Mouse (Mus musculus): ENCODE data around the gene Nmnat3.

Nmnat3 gene

DNA sequence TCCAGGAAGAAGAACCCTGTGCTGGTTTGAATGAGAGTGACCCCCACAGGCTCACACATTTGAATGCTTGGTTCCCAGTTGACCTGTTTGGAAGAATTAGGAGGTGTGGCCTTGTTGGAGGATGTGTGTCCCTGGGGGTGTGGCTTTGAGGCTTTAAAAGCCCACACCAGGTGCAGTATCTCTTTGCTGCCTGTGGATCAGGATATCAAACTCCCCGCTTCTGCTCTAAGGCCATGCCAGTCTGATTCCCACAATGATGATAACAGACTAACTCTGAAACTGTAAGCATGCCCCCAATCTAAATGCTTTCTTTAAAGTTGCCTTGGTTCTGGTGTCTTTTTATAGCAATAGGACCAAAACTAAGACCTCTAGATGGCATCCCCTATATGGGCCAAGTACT is 58.6 kb downstream of the Nmnat3 start:
- POLR2A ChIA-PET = no interaction called here
- CTCF ChIA-PET = no interaction called here

- CTCF ChIA-PET = no interaction called here
Measured at GRCm38 (mm10) chr9:98346240-98346639, 59.0 kb downstream of the Nmnat3 start.

DNA sequence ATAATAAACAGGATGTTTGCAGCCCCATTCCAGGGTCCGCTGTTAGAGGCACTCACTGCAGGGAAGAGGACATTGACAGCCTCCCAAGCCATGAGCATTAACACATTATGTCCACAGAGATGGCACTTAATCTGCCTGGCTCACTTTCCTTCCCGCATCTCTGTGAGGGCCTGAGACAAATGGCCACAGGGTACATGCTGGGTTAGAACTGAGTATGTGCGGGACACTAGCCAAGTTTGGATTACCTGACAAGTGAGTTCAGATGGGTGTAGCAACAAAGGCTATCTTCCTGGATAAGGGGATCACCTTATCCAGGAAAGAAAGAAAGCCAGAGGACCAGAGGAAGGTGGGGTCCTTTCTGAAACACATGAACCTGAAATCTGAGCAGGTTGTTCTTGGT is 59.8 kb downstream of the Nmnat3 start:
- ChIA-PET CTCF (no interaction called here), POLR2A (interaction anchor here in 1 of 4 experiments (0.6 to 0.7 kb wide), 2 partner anchors 11 to 1546 kb away, joined by 3 read pairs; no protein-coding TSS in a partner anchor)

More at GRCm38 (mm10) chr9:98346240-98346639, 59.0 kb downstream of the Nmnat3 start:
- POLR2A ChIA-PET = interaction anchor here in 1 of 4 experiments (0.7 kb wide), 1 partner anchor 1545 kb away, joined by 3 read pairs; no protein-coding TSS in a partner anchor

DNA sequence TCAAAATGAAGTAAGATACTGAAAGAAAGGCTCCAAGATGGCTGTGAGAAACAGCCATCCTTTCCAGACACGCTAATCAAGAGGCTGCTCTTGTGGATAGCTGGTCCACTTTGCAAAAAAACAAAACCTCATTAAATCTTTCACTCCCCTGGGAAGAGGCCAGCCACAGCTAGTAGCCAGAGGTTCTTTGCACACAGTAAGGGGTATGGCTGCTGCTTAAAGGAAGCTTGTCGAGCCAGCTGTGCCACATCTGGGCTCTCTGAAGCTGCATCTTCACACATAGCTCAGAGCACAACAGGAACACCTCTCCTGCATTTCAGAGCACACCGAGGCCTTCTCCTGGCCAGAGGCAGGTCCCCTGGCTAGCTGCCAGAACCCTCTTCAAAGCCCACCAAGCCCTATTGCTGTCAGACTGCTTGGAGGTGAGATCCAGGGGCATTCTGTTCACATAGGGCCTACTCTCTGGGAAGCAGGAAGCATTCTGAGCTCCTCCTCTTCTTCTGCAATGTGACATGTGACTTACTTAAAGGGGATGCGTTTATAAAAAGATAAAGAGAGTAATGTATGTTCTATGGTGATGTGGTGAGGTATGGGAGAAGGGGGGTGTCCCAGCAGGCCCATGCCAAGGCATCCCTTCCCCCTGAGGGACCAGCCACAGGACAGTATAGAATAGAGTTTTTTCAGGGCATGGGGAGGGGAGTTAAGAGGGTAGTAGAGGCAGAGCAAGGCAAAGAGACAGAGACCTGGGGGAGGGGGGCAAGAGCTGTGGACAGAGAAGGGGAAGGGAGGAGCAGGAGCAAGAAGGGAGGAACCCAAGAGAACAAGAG is 63.3 kb downstream of the Nmnat3 start:
- ChIA-PET POLR2A (no interaction called here), CTCF (interaction anchor here in 1 of 4 experiments (0.6 kb wide), 1 partner anchor 69 kb away, joined by 10 read pairs; no protein-coding TSS in a partner anchor)

DNA sequence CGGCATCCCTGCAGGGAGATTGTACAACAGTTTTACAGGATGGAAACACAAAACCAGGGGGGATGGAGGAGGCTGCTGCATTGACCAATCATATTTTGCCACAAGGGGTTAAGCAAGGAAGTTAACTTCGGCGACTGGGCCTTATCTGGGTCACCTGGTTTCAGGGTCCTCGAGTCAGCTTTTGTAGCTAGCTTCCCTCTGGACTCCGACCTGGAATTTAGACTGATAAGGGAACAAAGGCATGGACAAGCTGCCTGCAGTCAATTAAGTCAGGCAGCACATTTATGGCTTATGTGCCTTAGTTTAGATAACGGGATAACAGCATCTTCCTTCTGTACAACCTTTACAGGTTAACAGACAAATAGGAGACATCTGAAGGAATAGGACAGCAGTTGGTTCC is 65.1 kb downstream of the Nmnat3 start:
- CTCF ChIA-PET = no interaction called here
- POLR2A ChIA-PET = no interaction called here

- CTCF ChIA-PET = no interaction called here
Measured at GRCm38 (mm10) chr9:98354919-98355318, 67.7 kb downstream of the Nmnat3 start.

GRCm38 (mm10) chr9:98361047-98361446 is 73.8 kb downstream of the Nmnat3 start:
- CTCF ChIA-PET = interaction anchor here in 2 of 4 experiments (0.5 to 0.6 kb wide), 2 partner anchors 229 to 362 kb away, joined by 3 read pairs; no protein-coding TSS in a partner anchor
- POLR2A ChIA-PET = no interaction called here

More at GRCm38 (mm10) chr9:98354919-98355318, 67.7 kb downstream of the Nmnat3 start:
- POLR2A ChIA-PET = no interaction called here

- ChIA-PET POLR2A (no interaction called here), CTCF (no interaction called here)
Measured at GRCm38 (mm10) chr9:98366075-98366474, 78.8 kb downstream of the Nmnat3 start.

GRCm38 (mm10) chr9:98367333-98367962 is 80.2 kb downstream of the Nmnat3 start:
- ChIA-PET POLR2A (no interaction called here), CTCF (no interaction called here)

DNA sequence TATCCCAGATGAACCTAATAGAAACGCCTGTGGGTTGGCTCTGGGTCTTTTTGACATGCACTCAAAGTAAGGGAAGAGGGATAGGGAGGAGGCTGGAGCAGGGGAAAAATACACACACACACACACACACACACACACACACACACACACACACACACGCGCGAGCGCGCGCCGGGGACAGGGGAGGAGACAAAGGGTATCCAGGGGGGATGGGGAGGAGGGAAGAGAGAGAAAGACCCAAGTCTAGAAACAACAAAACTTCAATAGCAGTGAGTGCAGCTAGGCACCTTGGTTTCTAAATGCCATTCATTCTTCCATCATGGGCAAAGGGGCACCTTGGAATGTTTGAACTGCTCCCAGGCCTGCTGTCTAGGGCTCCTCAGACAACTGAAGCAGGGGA is 82.5 kb downstream of the Nmnat3 start:
- CTCF ChIA-PET = no interaction called here
- POLR2A ChIA-PET = no interaction called here

- CTCF ChIA-PET = no interaction called here
Measured at GRCm38 (mm10) chr9:98373358-98373757, 86.1 kb downstream of the Nmnat3 start.

DNA sequence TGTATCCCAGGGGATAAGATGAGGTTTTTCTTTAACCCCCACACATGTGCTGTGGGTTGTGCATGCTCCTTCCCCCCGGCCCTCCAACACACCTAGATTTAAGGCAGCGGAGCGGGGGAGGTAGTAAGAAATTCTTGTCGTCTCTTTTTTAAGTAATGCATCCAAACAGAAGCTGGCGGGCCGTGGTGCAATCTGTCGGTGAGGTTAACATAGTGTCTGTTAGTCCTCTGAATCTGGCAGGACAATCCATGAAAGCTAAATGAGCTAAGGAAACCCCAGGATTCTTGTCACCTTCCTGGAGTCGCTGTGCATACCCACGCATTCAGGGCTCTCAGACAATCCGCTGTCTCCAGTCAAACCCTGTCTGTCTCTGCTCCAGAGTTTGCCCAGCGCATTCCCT is 87.7 kb downstream of the Nmnat3 start:
- ChIA-PET CTCF (interaction anchor here in 1 of 4 experiments (0.6 kb wide), 1 partner anchor 16 kb away, joined by 3 read pairs; no protein-coding TSS in a partner anchor), POLR2A (interaction anchor here in 2 of 4 experiments (0.5 to 0.6 kb wide), 2 partner anchors 357 to 958 kb away, joined by 3 to 6 read pairs; no protein-coding TSS in a partner anchor)

More at GRCm38 (mm10) chr9:98373358-98373757, 86.1 kb downstream of the Nmnat3 start:
- POLR2A ChIA-PET = no interaction called here

GRCm38 (mm10) chr9:98375329-98376170 is 88.3 kb downstream of the Nmnat3 start:
- ChIA-PET CTCF (interaction anchor here in 1 of 4 experiments (0.6 kb wide), 1 partner anchor 15 kb away, joined by 3 read pairs; no protein-coding TSS in a partner anchor), POLR2A (interaction anchor here in 2 of 4 experiments (0.5 to 0.6 kb wide), 2 partner anchors 358 to 959 kb away, joined by 3 to 6 read pairs; no protein-coding TSS in a partner anchor)

DNA sequence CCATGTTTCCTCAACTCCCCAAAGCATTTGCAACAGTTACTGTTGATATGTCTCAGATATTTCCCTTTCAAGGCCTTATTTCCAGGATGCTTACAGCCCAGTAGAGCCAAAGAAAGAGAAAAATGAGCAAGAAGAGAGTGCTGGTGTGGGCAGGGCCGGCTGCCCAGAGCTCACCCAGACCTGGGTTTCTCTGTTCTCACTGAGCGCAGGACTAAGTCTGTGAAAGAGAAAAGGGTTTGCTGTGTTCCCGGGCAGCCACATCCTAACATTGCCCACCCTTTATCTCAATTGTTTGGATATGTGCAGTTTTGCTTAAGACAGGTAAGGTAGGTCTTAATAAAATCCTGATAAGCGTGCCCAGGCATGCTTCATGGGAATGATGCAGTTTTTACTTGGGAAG is 92.5 kb downstream of the Nmnat3 start:
- CTCF ChIA-PET = no interaction called here
- POLR2A ChIA-PET = no interaction called here

DNA sequence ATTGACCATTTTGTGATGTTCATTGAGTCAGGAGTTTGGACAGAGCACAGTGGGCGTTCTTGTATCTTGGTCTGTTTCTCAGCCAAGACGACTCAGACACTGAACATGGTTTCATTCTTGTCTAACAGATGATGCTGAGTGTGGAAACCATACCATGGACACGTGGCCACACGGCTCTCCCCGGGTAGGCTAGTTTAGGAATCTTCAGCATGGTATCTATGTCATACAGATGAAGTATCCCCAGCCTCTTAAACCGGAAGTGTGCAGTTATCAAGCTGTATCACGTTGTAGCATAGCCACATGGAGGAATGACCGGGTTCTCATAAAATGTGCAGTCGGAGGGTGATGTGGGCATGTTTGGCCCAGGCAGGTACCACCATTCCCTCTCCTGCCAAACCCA is 93.4 kb downstream of the Nmnat3 start:
- POLR2A ChIA-PET = no interaction called here

DNA sequence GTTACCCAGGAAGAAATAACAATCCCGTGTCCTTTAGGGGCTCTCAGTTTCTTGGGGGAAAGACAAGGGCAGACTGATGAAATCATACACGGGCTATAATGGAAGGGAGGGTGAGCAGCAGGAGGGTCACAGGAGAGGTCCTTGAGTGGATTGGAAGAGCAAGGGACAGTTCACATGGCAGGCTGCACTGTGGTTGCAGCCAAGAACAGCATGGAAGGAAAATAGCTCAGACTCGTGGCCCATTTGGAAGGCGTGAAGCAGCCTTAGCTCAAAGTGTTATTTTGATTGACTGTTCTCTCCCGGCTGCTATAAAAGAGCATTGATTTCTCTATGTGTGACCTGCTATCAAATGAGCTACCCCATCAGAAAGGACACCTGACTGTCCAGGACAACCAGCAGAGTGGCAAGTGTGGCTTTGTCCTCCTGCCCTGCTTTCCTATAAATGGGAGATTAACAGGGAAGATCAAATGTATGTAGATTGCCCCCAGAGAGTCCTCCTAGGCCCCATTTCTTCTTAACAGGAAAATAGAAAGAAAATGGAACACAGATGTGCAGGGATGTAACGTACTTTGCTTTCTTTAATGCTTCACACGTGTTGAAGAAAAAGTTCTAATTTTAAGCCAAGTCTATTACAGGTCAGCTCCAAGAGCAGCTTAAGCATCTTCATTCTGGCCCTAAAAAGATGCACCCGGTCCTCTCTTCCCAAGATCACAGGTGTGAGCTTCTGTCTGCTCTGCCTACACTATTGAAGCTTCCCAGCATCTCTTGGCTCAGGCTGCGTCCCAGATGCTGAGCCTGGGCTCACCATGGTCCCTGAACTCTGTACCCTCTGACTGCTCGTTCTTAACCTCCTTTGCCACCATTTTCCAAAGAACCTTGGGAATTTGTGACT is 100.8 kb downstream of the Nmnat3 start:
- POLR2A ChIA-PET = no interaction called here

More for the DNA sequence above, 93.4 kb downstream of the Nmnat3 start:
- CTCF ChIA-PET = no interaction called here

GRCm38 (mm10) chr9:98388633-98388965 is 101.4 kb downstream of the Nmnat3 start:
- CTCF ChIA-PET = no interaction called here
- POLR2A ChIA-PET = no interaction called here

More for the DNA sequence above, 100.8 kb downstream of the Nmnat3 start:
- CTCF ChIA-PET = no interaction called here

- POLR2A ChIA-PET = no interaction called here
- CTCF ChIA-PET = no interaction called here
Measured at GRCm38 (mm10) chr9:98393496-98393895, 106.3 kb downstream of the Nmnat3 start.

DNA sequence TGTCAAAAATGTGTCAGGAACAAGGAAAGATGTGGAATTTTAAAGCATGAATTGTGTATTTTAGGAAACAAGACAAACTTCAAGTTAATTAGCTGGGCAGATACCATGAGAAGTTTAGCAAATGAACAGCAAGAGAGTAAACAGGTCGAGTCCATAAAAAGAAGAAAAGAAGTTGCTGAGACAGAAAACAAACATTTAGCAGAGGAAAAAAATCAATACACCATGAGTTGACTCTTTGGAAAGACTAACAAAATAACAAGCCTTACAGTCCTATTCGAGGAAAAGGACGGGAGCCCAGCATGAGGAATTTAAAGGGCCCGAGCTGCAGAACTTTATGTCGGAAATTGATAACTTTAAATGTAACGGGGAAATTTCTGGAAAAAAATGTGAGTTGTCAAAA is 110.0 kb downstream of the Nmnat3 start:
- CTCF ChIA-PET = no interaction called here
- POLR2A ChIA-PET = no interaction called here

Data from embryonic stem cell, embryonic (primary cell).